Mouse (Mus musculus) embryonic facial prominence, embryonic 12.5 days (tissue): ENCODE results near the gene Mgarp. TPM values are rescaled to one million over a fixed set of nuclear protein-coding genes. Genes with fewer than 3 reads are reported as not detected.
"Not testable (repeated sequence)": the region's sequence is repeated elsewhere in the genome, so short reads cannot be mapped to it uniquely, and the experiment has no call there.

ENCODE experiments used
- ATAC-seq: fragments of 200-750 bp; cut with Nextera tagmentation; 2 replicates; pipeline ENCODE4 v1.8.0; 2017; ENCODE audit not compliant: insufficient number of reproducible peaks, insufficient read depth, low FRiP score, low TSS enrichment
- H3K27ac ChIP-seq: fragments of 300-500 bp; sonication (generic); 2 replicates; pipeline ENCODE4 v1.5.1; 2016; ENCODE audit warnings: mild to moderate bottlenecking
- H3K27me3 ChIP-seq: fragments of 300-500 bp; sonication (generic); 2 replicates; pipeline ENCODE4 v1.6.1; 2016; ENCODE audit warnings: mild to moderate bottlenecking, moderate library complexity
- H3K36me3 ChIP-seq: fragments of 300-500 bp; sonication (generic); 2 replicates; pipeline ENCODE4 v1.6.1; 2016; ENCODE audit warnings: mild to moderate bottlenecking
- H3K4me1 ChIP-seq: fragments of 300-500 bp; sonication (generic); 2 replicates; pipeline ENCODE4 v1.6.1; 2016
- H3K4me2 ChIP-seq: fragments of 300-500 bp; sonication (generic); replicated peaks from 2 replicates; pipeline ENCODE4 v1.6.1; 2016; ENCODE audit warnings: mild to moderate bottlenecking, moderate library complexity
- H3K4me3 ChIP-seq: fragments of 300-500 bp; sonication (generic); 2 replicates; pipeline ENCODE4 v1.5.1; 2016; ENCODE audit warnings: mild to moderate bottlenecking
- H3K9ac ChIP-seq: fragments of 300-500 bp; sonication (generic); 2 replicates; pipeline ENCODE4 v1.6.1; 2016; ENCODE audit warnings: mild to moderate bottlenecking, moderate library complexity
- H3K9me3 ChIP-seq: fragments of 300-500 bp; sonication (generic); 2 replicates; pipeline ENCODE4 v1.6.1; 2016; ENCODE audit warnings: mild to moderate bottlenecking, moderate library complexity
- WGBS: fragments of 180-500 bp; shearing (Covaris S2); methylation state at CpG from one replicate; pipeline ENCODE4 v1.1.7; 2016; 5-methylcytosine and 5-hydroxymethylcytosine counted together
- polyA plus RNA-seq: library from polyadenylated mRNA; unstranded; fragments of >200 nt; fragmentation: Nextera tagmentation; extraction: Ambion mirVana; gene quantifications from 2 replicates; pipeline ENCODE4 v1.2.1, GENCODE M21; 2016

Gene Mgarp
- polyA plus RNA-seq, result 8.6 and 12.6 TPM in 2 replicates

DNA sequence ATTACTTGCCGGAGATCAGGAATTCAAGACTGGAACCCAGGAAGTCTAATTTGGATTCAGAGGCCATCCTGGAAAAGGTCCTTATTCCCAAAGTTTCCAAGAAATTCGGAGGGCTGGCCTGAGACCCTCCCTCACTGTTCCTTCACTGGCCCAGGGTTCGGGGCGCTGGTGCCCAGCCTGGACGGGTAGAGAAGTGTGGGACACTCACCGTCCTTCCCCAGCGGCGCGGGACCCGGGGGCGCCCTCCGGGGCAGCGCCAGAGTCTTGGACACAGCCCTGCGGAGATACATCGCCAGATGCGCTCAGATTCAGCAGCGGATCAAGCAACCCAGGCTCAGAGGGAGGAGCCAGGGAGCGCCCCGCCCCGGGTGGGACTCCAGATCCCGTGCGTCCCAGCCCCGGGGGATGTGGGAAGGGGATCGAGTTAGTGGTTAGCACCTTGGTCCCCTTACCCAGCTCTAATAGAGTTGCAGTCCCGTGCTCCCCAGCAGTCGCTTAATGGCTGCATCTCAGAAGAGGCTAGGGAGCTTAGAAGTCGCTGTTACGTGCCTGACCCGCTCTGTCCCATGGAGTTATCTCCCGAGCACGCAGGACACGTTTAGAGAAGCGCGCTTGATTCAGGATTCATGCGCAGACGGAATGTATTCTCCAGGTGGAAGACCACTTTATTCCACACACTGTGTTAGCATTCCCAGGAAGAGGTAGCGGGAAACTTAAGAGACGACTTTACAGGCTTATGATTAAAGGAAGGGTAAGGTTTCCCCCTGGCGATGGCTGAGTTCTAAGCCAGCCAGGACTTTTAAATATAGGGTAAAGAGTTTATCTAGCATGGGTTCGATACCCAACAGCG lies at the start of gene Mgarp:
Gene Mgarp, minus strand, starts transcription at position 520 of the 850 bp plus-strand sequence.
- Histone ChIP-seq H3K27ac (0 out of 2 replicates have a peak within 1 kb of the TSS, but pooled peaks have one; percentile 46), H3K9ac (peak within 1 kb of the TSS; percentile 37; the same call in 1 of the 2 replicates), H3K36me3 (no peaks in the 10 kb centered on the region), H3K4me1 (no peaks in the 10 kb centered on the region), H3K9me3 (no peaks in the 10 kb centered on the region), H3K27me3 (peaks cover 31% of the 10 kb centered on the region), H3K4me3 (peak within 1 kb of the TSS; percentile 50), H3K4me2 (peak within 1 kb of the TSS; percentile 63)
- WGBS, result 2% methylated on average over 41 of the region's 41 CpGs
- ATAC-seq, result peak; percentile 85

DNA sequence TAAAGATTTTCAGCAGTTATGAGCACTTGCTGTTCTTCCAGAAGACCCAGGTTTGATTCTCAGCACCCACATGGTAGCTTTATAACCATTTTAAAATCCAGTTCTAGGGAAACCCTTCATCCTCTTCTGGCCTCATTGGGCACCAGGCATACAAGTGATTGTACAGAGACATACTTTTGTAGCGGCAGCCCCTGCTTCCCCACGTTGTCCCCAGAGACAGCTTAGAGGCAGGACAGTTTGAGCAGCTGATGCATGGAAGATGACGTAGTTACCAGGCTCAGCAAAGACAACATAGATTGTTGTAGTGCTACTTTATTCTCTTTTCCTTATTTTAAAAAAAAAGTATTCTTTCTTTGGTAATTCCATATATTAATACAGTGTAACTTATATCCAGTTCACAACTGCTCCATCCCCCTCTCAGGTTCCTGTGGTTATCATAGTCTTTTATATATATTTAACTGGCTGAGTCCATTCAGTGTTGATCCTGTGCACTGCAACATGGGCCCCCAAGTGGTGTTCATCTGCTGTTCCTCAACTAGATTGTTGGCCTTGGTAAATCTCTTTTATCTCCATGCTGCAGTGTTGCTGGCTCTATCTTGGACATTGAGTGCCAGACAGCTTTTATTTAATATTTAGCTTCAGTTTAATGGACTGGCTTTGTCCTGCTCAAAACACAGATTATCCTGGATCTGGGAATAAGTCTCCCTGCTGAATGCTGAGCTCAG lies 38.5 kb upstream of the Mgarp start:
- ATAC-seq, result no peak

DNA sequence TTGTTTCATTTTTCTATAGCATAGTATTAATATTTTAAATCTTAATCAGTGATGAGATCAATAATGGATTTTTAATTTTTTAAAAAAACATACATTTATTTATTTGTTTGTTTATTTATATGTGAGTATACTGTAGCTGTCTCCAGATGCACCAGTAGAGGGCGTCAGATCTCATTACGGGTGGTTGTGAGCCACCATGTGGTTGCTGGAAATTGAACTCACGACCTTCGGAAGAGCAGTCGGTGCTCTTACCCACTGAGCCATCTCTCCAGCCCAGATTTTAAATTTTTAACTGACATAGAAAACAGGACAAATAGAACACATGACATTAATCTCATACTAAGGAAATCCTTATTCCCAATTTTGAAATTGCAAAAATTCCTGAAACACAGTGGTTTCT lies 37.8 kb upstream of the Mgarp start:
- not testable (repeated sequence) for H3K9ac ChIP-seq, H3K27ac ChIP-seq, H3K9me3 ChIP-seq, H3K36me3 ChIP-seq, H3K4me3 ChIP-seq, H3K4me2 ChIP-seq, H3K27me3 ChIP-seq, ATAC-seq, H3K4me1 ChIP-seq
- 90% methylated on average over 5 of the region's 5 CpGs for WGBS

More for the DNA sequence above, 38.5 kb upstream of the Mgarp start:
- Histone ChIP-seq H3K27me3 (no peaks in the 10 kb centered on the region), H3K4me1 (no peaks in the 10 kb centered on the region), H3K9ac (no peak overlapping the region), H3K36me3 (peaks cover 12% of the 10 kb centered on the region), H3K4me3 (no peak overlapping the region), H3K4me2 (no peak overlapping the region), H3K27ac (no peak overlapping the region), H3K9me3 (no peaks in the 10 kb centered on the region)
- WGBS, result 85% methylated on average over 3 of the region's 3 CpGs

DNA sequence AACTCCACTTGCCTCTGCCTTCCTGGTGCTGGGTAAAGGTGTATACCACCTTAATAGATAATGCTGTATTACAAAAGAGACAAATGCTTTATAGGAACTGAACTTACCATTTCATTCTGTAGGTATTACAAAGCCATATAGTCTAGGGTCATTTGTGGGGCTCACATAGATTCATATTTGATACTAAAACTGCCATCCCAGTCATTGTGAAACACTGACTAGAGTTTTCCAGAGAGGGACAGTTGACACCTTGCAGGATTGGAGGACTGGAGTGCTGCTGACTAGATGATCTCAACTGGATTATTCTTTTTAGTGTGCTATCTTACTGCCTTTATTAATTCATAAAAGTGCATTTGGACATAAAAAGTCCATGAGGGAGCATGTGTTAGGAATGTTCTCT lies 28.9 kb upstream of the Mgarp start:
- H3K27me3 ChIP-seq, result no peaks in the 10 kb centered on the region
- H3K4me3 ChIP-seq, result no peak overlapping the region
- ATAC-seq, result no peak
- H3K9ac ChIP-seq, result no peak overlapping the region
- H3K27ac ChIP-seq, result no peak overlapping the region
- no peak overlapping the region for H3K4me2 ChIP-seq
- H3K4me1 ChIP-seq, result no peaks in the 10 kb centered on the region
- H3K36me3 ChIP-seq, result no peaks in the 10 kb centered on the region
- no peaks in the 10 kb centered on the region for H3K9me3 ChIP-seq

DNA sequence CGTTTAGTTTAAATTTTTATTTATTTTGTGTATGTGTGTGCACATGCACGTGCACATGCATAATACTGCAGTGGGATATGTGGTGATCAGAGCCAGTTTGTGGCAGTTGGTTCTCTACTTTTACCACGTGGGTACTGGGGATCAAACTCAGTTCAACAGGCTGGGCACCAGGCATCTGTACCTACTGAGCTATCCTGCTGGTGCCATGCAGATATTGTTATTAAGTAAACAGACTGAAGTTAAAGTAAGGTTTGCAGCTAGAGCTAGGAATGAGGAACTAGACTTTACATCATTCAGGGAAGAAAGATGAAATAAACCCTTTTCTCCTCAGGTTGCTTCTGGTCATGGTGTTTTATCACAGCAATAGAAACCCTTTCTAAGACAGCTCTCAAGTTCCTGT lies 25.4 kb upstream of the Mgarp start:
- Histone ChIP-seq H3K27ac (no peak overlapping the region), H3K4me3 (no peak overlapping the region), H3K9me3 (no peaks in the 10 kb centered on the region), H3K36me3 (no peaks in the 10 kb centered on the region), H3K27me3 (no peaks in the 10 kb centered on the region), H3K4me1 (peaks cover 9% of the 10 kb centered on the region), H3K9ac (no peak overlapping the region), H3K4me2 (no peak overlapping the region)
- 84% methylated on average over 3 of the region's 3 CpGs for WGBS
- ATAC-seq, result no peak

DNA sequence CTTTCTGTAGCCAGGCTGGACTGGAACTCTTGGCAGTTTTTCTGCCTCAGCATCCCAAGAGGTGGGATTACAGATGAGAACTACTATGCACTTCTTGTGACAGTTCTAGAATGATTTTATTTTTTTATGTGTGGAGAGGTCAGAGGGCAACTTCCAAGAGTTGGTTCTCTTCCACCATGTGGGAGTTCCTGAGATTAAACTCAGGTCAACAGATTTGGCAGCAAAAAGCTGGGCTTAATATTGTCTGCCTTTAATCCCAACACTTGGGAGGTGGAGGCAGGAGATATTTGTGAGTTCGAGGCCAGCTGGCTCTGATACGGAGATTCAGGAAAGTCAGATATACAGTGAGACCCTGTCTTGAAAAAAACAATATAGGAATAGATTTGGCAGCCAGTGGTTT lies 21.4 kb upstream of the Mgarp start:
- Histone ChIP-seq H3K27ac (no peak overlapping the region), H3K4me1 (peaks cover 16% of the 10 kb centered on the region), H3K9ac (no peak overlapping the region), H3K4me3 (no peak overlapping the region), H3K9me3 (no peaks in the 10 kb centered on the region), H3K4me2 (peak overlapping the region; percentile 76), H3K27me3 (no peaks in the 10 kb centered on the region), H3K36me3 (no peaks in the 10 kb centered on the region)
- ATAC-seq, result no peak
- WGBS, result 83% methylated on average over 2 of the region's 2 CpGs

DNA sequence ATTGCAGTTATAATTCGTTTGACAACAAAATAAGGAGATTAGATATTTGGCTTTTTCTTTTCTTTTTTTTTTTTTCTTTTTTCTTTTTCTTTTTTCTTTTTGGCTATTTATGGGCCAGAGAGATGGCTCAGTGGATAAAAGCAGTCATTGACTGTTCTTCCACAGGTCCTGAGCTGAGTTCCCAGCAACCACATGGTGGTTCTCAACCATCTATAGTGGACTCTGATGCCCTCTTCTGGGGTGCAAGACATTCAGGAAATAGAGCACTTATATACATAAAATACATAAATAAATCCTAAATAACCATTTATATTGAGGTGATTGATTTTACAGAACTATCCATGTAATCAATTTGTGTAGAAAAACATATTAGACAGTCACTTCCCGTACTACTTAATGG lies 20.9 kb upstream of the Mgarp start:
- no peaks in the 10 kb centered on the region for H3K36me3 ChIP-seq
- peaks cover 16% of the 10 kb centered on the region for H3K4me1 ChIP-seq
- no peak overlapping the region for H3K27ac ChIP-seq
- H3K27me3 ChIP-seq, result no peaks in the 10 kb centered on the region
- peak overlapping the region; percentile 76 for H3K4me2 ChIP-seq
- ATAC-seq, result no peak
- 44% methylated on average over 2 of the region's 2 CpGs for WGBS
- no peaks in the 10 kb centered on the region for H3K9me3 ChIP-seq
- peak overlapping the region; percentile 99 for H3K4me3 ChIP-seq
- peak overlapping the region; percentile 98; the same call in 1 of the 2 replicates for H3K9ac ChIP-seq

DNA sequence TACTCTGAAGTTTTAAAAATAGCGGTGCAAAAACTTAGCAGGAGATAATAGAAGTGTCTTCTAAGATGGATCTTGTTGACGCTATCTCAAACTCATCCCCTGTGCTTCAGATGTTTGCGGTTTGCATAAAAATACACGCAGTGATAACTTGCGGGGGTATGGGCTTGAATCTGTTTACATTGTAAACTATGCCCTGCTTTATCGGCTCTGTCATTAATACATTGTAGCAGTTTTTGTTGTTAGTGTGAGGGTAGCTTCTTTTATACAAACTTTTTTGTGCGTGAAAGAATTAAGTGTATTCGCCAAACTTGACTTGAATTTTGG lies 20.6 kb upstream of the Mgarp start:
- Histone ChIP-seq H3K4me3 (peak overlapping the region; percentile 99), H3K4me2 (peak overlapping the region; percentile 76), H3K9me3 (no peaks in the 10 kb centered on the region), H3K9ac (peak overlapping the region; percentile 98), H3K36me3 (no peaks in the 10 kb centered on the region), H3K27ac (peak overlapping the region; percentile 94; the same call in 1 of the 2 replicates), H3K27me3 (no peaks in the 10 kb centered on the region), H3K4me1 (peaks cover 16% of the 10 kb centered on the region)
- 6% methylated on average over 8 of the region's 8 CpGs for WGBS
- no peak for ATAC-seq

DNA sequence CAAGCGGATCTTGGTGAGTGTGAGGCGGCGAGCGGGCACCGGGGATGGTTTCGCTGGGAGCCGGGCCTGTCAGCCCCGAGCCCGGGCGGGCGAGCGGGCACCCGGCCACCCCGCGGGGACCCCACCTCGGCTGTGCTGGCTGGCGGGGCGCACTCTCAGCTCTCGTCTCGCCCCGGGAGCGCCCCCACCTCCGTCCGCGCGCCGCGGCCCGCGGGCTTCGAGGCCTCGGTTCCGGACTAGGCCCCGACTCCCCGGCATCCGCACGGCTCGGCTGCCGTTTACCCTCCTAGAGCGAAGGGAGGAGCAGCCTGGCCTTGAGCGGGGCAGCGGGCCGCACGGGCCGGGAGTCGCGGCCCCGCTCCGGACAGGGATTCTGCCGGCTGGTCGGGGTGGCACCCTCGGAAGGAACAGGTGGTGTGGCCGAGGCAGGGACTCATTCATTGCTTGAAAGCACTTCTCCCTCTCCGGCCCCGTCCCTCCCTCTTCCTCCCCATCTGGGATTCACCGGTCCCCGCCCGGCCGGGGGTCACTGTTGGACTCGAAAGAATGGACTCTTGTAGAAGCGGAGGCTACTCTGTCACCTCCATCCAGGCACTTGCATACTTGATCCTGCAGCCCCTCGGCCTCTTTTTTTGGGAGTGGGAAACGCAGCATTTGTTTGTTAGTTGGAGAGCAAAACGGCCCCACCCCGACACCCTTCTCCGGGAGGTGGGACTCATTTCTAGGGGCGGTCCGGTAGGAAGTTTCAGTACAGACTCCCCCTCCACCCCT lies 20.0 kb upstream of the Mgarp start:
- peaks cover 16% of the 10 kb centered on the region for H3K4me1 ChIP-seq
- H3K4me2 ChIP-seq, result peak overlapping the region; percentile 76
- WGBS, result under 1% methylated on average over 66 of the region's 68 CpGs
- H3K27me3 ChIP-seq, result no peaks in the 10 kb centered on the region
- peak overlapping the region; percentile 98 for H3K9ac ChIP-seq
- H3K27ac ChIP-seq, result peak overlapping the region; percentile 94
- peak overlapping the region; percentile 99 for H3K4me3 ChIP-seq
- H3K9me3 ChIP-seq, result no peaks in the 10 kb centered on the region
- H3K36me3 ChIP-seq, result no peaks in the 10 kb centered on the region
- peak; percentile 57; the same call in 1 of the 2 replicates for ATAC-seq

DNA sequence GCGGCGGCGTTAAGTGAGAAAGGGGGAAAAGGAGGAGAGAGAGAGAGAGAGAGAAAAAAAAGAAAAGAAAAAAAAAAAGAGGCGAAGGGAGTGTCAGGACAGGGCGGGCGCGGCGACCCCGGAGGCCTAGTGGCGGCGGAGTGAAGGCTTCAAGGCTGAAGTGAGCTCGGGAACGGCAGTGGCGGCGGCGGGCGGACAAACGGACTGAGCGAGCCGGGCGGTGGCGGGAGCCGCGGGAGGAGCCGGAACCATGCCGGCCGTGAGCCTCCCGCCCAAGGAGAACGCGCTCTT lies 19.5 kb upstream of the Mgarp start:
- Histone ChIP-seq H3K4me2 (peak overlapping the region; percentile 76), H3K36me3 (no peaks in the 10 kb centered on the region), H3K27me3 (no peaks in the 10 kb centered on the region), H3K9ac (peak overlapping the region; percentile 98), H3K9me3 (no peaks in the 10 kb centered on the region), H3K4me1 (peaks cover 16% of the 10 kb centered on the region), H3K4me3 (peak overlapping the region; percentile 99), H3K27ac (peak overlapping the region; percentile 94)
- ATAC-seq, result peak; percentile 41; the same call in 1 of the 2 replicates
- WGBS, result 0% methylated on average over 23 of the region's 30 CpGs

DNA sequence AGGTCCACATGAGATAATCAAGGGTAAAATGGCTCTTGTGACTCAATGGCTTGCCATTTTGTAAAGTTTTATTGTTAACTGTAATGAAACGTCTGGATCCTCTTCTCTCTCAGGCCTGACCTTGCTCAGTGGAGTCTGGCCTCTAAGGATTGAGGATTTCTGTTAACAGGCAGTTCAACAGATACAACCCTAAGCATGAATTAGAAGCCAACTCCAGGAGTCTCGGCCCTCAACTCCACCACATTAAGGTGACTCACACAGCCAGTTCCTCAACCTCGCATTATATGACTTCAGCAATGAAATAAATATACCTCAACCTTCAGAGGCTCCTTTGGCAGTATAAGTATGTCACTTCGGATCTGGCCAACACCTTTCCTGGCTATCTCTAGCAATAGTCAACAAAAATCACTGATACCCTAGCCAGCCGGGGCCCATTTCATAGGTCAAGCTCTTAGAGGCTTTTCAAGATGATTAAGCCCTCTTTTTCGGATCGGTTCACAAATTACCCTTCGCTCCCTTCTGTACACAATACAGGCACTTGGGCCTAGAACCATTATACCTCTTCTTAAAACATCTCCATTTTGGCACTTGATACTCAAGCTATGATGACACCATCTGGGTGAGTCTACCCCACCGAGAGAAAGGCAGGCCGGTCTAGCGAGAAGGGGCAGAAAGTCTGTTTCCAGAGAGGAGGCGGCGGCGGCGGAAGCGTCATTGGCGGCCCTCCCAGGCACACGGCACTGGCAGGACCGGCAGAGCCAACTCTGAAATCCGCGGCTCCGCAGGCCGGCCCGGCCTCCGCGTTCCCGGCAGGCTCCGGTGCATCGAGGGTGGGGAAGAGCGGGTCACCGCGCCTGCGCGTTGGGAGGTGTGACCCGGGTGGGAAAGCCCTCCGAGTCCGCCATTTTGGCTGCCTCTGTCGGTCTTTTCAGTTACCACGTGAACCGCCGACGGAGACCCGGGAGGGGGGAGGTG lies 18.8 kb upstream of the Mgarp start, which contains the start of gene Naa15:
Gene Naa15, plus strand, starts transcription at position 51 of the 975 bp plus-strand sequence.
- peak within 1 kb of the TSS; percentile 98 for H3K9ac ChIP-seq
- peak within 1 kb of the TSS; percentile 76 for H3K4me2 ChIP-seq
- H3K9me3 ChIP-seq, result no peaks in the 10 kb centered on the region
- peaks cover 16% of the 10 kb centered on the region for H3K4me1 ChIP-seq
- WGBS, result 5% methylated on average over 43 of the region's 43 CpGs
- no peaks in the 10 kb centered on the region for H3K27me3 ChIP-seq
- H3K36me3 ChIP-seq, result no peaks in the 10 kb centered on the region
- peak; percentile 83 for ATAC-seq
- H3K27ac ChIP-seq, result peak within 1 kb of the TSS; percentile 94
- peak within 1 kb of the TSS; percentile 99 for H3K4me3 ChIP-seq
